Mouse (Mus musculus) layer of hippocampus, adult 8-10 months (tissue): ENCODE data around the gene Tdrkh. TPM values are rescaled to one million over a fixed set of nuclear protein-coding genes. Genes with fewer than 3 reads are reported as not detected.

Source experiments
- DNase-seq, 2 experiments: peaks; one replicate each; pipeline ENCODE4 v3.0.0; 2022; ENCODE audit warnings: low spot score in 2 of 2
- total RNA-seq, 4 experiments: library from RNA; stranded (reverse); gene quantifications; 2 replicates each; pipeline ENCODE4 v1.2.4; 2022

Tdrkh gene
- total RNA-seq, 4 experiments from 2014 or later = 40.9 to 46.6 (median 46.0) TPM

GRCm38 (mm10) chr3:94457055-94457454, 44.0 kb downstream of the Tdrkh start:
- no peak for DNase-seq

- no peak for DNase-seq
Measured at GRCm38 (mm10) chr3:94459834-94460233, 46.8 kb downstream of the Tdrkh start.

GRCm38 (mm10) chr3:94463926-94464578, 51.0 kb downstream of the Tdrkh start:
- DNase-seq = peak in 1 of 2 experiments; percentile 34

GRCm38 (mm10) chr3:94465632-94466430, 52.8 kb downstream of the Tdrkh start:
- DNase-seq = peak in 1 of 2 experiments; percentile 78

GRCm38 (mm10) chr3:94468931-94469330, 55.9 kb downstream of the Tdrkh start:
- no peak for DNase-seq

GRCm38 (mm10) chr3:94472447-94473114, 59.5 kb downstream of the Tdrkh start:
- no peak for DNase-seq

- DNase-seq = no peak
Measured at GRCm38 (mm10) chr3:94473115-94473505, 60.0 kb downstream of the Tdrkh start.

GRCm38 (mm10) chr3:94473567-94474232, 60.6 kb downstream of the Tdrkh start:
- no peak for DNase-seq

- no peak for DNase-seq
Measured at GRCm38 (mm10) chr3:94476301-94477035, 63.4 kb downstream of the Tdrkh start.

- DNase-seq = no peak
Measured at GRCm38 (mm10) chr3:94477444-94477843, 64.4 kb downstream of the Tdrkh start.

GRCm38 (mm10) chr3:94477981-94478422, 64.9 kb downstream of the Tdrkh start, which contains the start of gene Celf3:
Celf3 (plus strand) TSS chr3:94478295.
- peak; percentile 66 to 84 for DNase-seq

GRCm38 (mm10) chr3:94478591-94479169, 65.6 kb downstream of the Tdrkh start:
- DNase-seq = no peak

GRCm38 (mm10) chr3:94479564-94479963, 66.5 kb downstream of the Tdrkh start:
- no peak for DNase-seq

- DNase-seq = no peak
Measured at GRCm38 (mm10) chr3:94480291-94480884, 67.3 kb downstream of the Tdrkh start, which contains the start of gene Riiad1. Riiad1 (minus strand) TSS chr3:94480341.

GRCm38 (mm10) chr3:94481429-94481828, 68.4 kb downstream of the Tdrkh start:
- no peak for DNase-seq

- DNase-seq = no peak
Measured at GRCm38 (mm10) chr3:94482764-94483385, 69.8 kb downstream of the Tdrkh start.

- DNase-seq = peak; percentile 96
Measured at GRCm38 (mm10) chr3:94483790-94484439, 70.8 kb downstream of the Tdrkh start.
